Mouse (Mus musculus) heart, adult 11 months (tissue): ENCODE measurements around the gene Myh3.
A peak's percentile ranks its signal among the peaks of the same experiment; 100 is the strongest.

Experiments used
- DNase-seq: peaks from one replicate; pipeline ENCODE4 v3.0.0; 2022

Gene Myh3

GRCm38 (mm10) chr11:67110168-67110948, 32.3 kb downstream of the Myh3 start:
- no peak for DNase-seq

DNA sequence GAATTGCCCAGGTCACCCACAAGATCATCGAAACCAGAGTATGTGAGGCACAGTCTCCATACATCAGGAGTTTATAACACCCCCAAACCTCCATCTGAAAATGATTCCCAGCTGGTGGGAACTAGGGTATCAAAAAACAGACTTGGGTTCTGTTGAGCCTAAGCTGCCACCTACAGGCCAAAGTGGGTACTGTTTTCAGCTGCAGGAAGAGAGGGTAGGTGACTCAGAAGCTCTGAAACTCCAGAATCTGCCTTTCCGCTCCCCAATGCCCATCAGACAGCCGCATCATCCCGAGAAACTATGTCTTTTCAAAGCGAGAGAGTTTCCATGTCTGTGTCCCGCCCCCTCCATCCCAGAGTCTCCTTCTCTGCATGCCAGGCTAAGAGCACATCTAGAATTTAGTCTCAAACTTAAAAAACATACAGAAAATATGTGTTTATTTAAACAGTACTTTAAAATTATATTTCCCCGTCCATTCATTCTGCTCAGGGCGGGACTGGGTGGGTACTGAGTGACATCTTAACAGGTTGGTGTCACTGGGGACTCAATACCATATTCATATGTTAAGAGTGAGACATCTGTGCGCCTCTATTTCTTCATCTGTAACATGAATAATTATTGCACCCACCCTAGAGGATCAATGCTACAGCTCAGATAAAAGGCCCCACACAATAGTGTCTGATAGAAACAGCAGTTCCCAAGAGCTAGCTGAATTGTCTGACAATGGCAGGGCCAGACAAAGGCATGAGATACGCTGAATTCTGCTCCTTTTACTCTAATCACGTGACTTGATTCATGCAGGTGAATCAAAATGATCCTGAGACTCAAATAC, 34.1 kb downstream of the Myh3 start:
- DNase-seq = peak; percentile 42

GRCm38 (mm10) chr11:67112851-67113202, 34.7 kb downstream of the Myh3 start:
- peak; percentile 92 for DNase-seq

DNA sequence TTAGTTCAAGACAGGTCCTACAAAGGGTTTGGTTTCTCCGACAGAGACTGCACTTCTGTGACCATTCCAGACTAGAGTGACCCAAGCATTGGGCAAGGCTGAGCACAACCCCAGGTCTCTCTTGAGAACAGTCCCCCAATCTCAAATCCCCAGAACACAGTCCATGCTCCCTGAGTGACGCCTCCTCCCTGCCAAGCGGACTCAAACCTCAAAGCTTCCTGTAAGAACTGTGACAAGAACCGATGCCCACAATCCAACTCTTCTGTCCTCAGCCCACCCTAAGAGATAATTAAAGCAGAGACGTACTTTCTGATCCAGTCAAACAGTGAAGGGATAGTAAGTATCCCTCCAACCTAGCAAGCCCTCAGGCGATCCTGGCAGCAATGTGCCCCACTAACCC, 35.3 kb downstream of the Myh3 start:
- DNase-seq = peak; percentile 73

DNA sequence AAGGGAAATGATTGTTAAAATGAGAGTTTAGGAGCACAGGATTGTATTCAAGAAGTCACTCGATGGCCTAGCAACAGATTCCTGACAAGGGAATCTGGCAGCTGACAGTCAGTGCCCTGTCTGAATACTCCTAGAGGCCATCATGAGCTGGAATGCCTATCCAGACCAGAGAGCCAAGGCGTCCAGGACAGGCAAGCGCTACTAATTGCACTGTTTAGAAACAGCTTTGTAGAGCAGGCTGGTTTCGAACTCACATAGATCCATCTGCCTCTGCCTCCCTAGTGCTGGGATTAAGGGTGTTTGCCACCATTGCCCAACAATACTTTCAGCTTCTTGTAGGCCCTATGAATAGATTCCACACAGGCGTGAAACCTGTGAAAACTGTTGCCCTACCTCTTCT, 36.2 kb downstream of the Myh3 start:
- DNase-seq = peak; percentile 68

GRCm38 (mm10) chr11:67114901-67115300, 36.8 kb downstream of the Myh3 start:
- peak; percentile 24 for DNase-seq

- peak; percentile 88 for DNase-seq
Observed at GRCm38 (mm10) chr11:67116725-67117124, 38.6 kb downstream of the Myh3 start.

GRCm38 (mm10) chr11:67119539-67120070, 41.5 kb downstream of the Myh3 start:
- peak; percentile 59 for DNase-seq

DNA sequence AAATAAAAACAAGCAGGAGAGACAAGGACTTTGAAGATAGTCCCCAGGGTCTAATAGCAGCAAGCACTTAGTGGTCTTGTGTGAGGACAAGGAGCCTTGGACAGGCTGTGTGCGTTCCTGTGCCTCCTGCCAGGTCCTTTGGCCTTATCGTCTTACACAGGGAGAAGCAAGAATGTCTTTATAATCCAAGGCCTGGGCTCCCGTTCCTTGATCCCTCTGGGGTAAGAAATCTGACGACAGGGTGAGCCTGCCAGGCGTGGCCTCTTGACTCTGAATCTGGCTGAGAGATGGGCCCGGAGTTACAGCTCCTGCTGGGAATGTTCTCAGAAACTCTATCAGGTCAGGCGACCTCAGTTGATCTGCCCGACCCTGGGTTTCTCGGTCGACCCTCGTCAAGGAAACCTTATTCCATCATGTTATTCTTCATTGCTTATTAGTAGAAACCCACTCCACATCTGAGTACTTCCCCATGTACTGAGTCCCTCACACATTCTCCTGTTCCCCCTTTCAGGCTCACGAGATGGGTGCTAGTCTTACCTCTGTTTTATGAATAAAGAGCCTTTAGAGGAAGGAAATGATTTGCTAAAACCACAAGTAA, 42.7 kb downstream of the Myh3 start:
- peak; percentile 78 for DNase-seq

GRCm38 (mm10) chr11:67124943-67125342, 46.8 kb downstream of the Myh3 start:
- DNase-seq = no peak

GRCm38 (mm10) chr11:67125361-67125760, 47.3 kb downstream of the Myh3 start:
- peak; percentile 60 for DNase-seq

- DNase-seq = peak; percentile 70
Observed at GRCm38 (mm10) chr11:67133526-67133925, 55.4 kb downstream of the Myh3 start.

DNA sequence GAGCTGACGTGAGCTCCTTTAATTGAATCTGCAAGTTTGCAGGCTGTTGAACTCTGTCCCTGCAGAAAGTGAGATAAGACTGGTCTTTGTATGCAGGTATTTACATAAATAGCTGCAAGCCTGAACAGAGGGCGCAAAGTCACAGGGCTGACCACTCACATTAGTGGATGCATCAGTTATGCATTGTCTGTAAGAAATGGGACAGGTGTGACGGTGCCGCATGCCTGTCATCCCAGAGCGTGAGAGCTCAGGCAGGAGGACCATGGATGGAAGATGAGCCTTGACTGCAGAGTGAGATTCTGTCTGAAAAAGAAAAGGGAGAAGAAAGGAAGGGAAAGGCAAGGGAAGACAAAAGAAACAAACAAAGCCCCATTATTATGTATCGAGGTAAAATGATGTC, 56.6 kb downstream of the Myh3 start:
- peak; percentile 74 for DNase-seq

- peak; percentile 2 for DNase-seq
Observed at GRCm38 (mm10) chr11:67135532-67135931, 57.4 kb downstream of the Myh3 start.

DNA sequence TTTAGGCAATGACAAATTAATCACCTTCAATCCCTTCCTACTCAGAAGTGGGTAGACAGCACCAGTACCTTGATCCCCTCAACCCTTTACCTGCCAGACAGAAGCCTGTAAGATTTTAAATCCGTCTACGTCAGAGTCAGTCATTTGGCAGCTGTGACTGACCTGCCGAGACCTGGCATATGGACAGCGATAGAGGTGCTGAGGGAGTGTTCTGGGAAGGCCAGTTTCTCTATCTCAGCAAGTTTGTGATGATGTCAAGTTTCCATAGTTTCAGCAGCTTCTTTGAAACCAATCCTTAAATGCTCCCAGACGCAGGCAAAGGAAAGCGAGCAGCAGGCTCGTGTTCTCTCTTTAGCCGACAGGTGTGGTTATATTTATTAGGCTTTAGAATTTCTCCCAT, 61.5 kb downstream of the Myh3 start:
- DNase-seq = peak; percentile 5

- DNase-seq = peak; percentile 11
Observed at GRCm38 (mm10) chr11:67140175-67140574, 62.1 kb downstream of the Myh3 start.

DNA sequence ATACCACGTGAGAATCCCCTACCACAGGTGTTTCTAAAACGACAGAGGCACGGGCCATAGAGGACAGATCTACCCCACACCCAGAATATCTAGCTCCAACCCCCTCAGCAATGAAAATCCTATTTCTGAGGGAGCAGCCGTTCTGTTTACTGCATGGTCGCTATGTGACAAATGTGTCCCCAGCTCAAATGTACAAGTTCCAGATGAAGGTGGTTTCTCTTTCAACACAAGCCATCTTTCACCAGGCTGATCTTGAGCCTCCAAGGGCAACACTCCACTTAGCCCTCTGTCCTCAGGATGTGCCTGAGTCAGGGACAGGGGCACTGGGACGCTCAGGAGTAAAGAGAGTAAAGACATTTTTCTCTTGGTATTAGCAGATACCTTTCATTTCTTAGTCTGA, 62.9 kb downstream of the Myh3 start:
- peak; percentile 55 for DNase-seq

- peak; percentile 66 for DNase-seq
Observed at GRCm38 (mm10) chr11:67142047-67142446, 63.9 kb downstream of the Myh3 start.

DNA sequence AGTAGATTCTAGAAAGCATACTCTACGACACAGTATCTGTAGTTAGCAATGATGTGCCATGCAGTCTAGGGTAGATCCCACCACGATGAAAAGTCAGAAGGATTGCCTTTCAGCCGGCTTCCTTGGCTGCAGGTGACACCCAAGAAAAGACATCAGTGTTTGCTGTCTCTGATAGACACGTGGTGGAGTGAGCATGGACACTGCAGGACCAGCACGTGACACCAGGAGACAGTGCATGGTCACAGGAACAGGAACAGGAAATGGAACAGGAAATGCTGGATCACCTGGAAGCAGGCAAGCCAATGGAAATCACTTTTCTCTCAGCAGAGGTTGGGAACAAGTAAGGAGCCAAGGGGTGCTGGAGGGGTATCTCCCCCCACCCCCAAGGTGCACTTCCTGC, 65.0 kb downstream of the Myh3 start:
- DNase-seq = peak; percentile 72

- peak; percentile 28 for DNase-seq
Observed at GRCm38 (mm10) chr11:67143863-67144498, 65.9 kb downstream of the Myh3 start.

DNA sequence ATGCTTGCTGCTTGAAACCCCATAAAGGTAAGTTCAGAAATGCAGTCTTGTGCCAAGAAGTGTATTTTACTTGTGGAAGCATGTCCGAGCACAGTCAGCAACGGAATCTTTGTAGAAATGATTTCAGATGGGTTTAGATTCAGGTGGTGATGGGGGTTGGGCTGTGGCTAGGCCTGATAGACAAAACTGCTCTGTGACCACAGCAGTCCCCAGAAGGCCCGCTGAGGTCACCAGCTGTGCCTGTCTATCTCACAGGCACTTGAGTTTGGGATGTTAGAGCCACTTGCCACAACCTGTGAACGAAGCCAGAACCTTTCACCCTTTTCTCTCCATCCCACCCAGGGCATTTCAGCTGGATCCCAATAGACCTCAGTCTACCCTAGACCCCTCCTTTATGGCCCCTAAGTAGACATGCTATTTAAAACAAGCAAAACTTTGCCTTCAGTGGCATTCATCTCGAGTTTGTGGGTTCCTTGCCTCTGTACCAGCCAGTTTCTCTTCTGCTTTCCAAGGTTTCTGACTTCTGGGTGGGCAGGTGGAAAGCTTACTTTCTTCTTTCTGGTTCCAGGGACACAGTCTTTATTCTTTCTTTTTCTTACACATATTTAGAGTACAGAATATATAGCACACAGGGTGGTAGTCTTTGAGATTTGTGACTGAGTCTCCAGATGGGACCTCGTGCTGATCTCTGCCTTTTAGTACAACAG, 66.6 kb downstream of the Myh3 start:
- DNase-seq = peak; percentile 58
